Mouse (Mus musculus): ENCODE measurements around the gene Gm17657. TPM values are rescaled to one million over a fixed set of nuclear protein-coding genes. Genes with fewer than 3 reads are reported as not detected.
"Not testable (repeated sequence)": the region's sequence is repeated elsewhere in the genome, so short reads cannot be mapped to it uniquely, and the experiment has no call there.

Gene Gm17657
- polyA plus RNA-seq, 1 experiment from 2014 or later: not detected

DNA sequence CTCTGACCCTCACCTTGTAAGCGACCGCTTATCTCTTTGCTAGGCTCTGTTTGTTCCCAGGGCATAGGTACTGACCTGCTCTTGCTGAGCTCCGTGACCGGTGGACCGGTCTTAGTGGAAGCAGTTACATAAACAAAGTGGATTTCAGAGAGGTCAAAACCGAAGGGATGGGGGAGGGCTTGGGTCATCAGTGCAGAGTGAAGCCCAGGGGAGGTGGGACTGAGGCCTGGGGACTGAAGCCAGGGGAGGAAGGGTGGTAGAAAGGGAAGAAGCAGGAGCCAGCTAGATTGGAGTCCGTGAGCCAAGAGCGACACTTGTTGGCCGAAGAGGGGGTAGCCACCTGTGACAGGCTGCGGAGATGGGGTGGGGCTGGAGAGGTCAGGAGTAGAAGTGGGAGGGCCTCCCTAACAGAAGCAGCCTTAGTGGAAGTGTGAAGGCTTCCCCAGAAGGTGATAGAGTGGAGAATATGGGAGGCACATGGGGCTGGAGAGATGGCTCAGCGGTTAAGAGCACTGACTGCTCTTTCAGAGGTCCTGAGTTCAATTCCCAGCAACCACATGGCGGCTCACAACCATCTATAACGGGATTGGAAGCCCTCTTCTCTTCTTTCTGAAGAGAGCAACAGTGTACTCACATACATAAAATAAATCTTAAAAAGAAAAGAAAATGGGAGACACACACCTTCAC, 36.3 kb downstream of the Gm17657 start:
- Histone ChIP-seq H3K9me3 (no peaks in the 10 kb centered on the region), H3K27ac (no peak overlapping the region), H3K9ac (no peak overlapping the region), H3K4me2 (replicated peaks) (no peak overlapping the region), H3K36me3 (no peaks in the 10 kb centered on the region), H3K27me3 (replicated peaks) (no peaks in the 10 kb centered on the region), H3K4me1 (no peaks in the 10 kb centered on the region), H3K4me3 (no peak overlapping the region)
- no peak for ATAC-seq (ENCODE audit: low FRiP score, low read depth)
- 41% methylated on average over 13 of the region's 13 CpGs for WGBS

GRCm38 (mm10) chr17:29510691-29511090, 38.7 kb downstream of the Gm17657 start:
- H3K4me2 ChIP-seq (replicated peaks): no peak overlapping the region
- H3K4me3 ChIP-seq: no peak overlapping the region
- H3K4me1 ChIP-seq: no peaks in the 10 kb centered on the region
- H3K27ac ChIP-seq: no peak overlapping the region
- no peaks in the 10 kb centered on the region for H3K27me3 ChIP-seq (replicated peaks)
- no peaks in the 10 kb centered on the region for H3K36me3 ChIP-seq
- ATAC-seq (ENCODE audit: low FRiP score, low read depth): no peak
- H3K9me3 ChIP-seq: no peaks in the 10 kb centered on the region
- WGBS: 71% methylated on average over 8 of the region's 8 CpGs
- H3K9ac ChIP-seq: no peak overlapping the region

- ATAC-seq (ENCODE audit: low FRiP score, low read depth): no peak
- H3K4me3 ChIP-seq: no peak overlapping the region
- H3K9ac ChIP-seq: no peak overlapping the region
- 82% methylated on average over 12 of the region's 12 CpGs for WGBS
- H3K27ac ChIP-seq: no peak overlapping the region
- H3K4me2 ChIP-seq (replicated peaks): no peak overlapping the region
- H3K27me3 ChIP-seq (replicated peaks): no peaks in the 10 kb centered on the region
- no peaks in the 10 kb centered on the region for H3K36me3 ChIP-seq
- no peaks in the 10 kb centered on the region for H3K4me1 ChIP-seq
- H3K9me3 ChIP-seq: no peaks in the 10 kb centered on the region
Observed at GRCm38 (mm10) chr17:29508927-29509608, 40.4 kb downstream of the Gm17657 start.

GRCm38 (mm10) chr17:29503700-29504099, 45.7 kb downstream of the Gm17657 start:
- no peaks in the 10 kb centered on the region for H3K4me1 ChIP-seq
- no peak overlapping the region for H3K4me3 ChIP-seq
- H3K9me3 ChIP-seq: no peaks in the 10 kb centered on the region
- H3K36me3 ChIP-seq: no peaks in the 10 kb centered on the region
- H3K4me2 ChIP-seq (replicated peaks): no peak overlapping the region
- H3K27me3 ChIP-seq (replicated peaks): no peaks in the 10 kb centered on the region
- no peak overlapping the region for H3K9ac ChIP-seq
- ATAC-seq (ENCODE audit: low FRiP score, low read depth): no peak
- H3K27ac ChIP-seq: no peak overlapping the region
- 75% methylated on average over 5 of the region's 5 CpGs for WGBS

- Histone ChIP-seq H3K27me3 (replicated peaks) (no peaks in the 10 kb centered on the region), H3K9ac (no peak overlapping the region), H3K9me3 (no peaks in the 10 kb centered on the region), H3K4me3 (no peak overlapping the region), H3K36me3 (no peaks in the 10 kb centered on the region), H3K27ac (no peak overlapping the region), H3K4me1 (no peaks in the 10 kb centered on the region), H3K4me2 (replicated peaks) (peak overlapping the region; percentile 21)
- 28% methylated on average over 32 of the region's 32 CpGs for WGBS
- no peak for ATAC-seq (ENCODE audit: low FRiP score, low read depth)
Observed at GRCm38 (mm10) chr17:29502669-29503665, 46.5 kb downstream of the Gm17657 start.

DNA sequence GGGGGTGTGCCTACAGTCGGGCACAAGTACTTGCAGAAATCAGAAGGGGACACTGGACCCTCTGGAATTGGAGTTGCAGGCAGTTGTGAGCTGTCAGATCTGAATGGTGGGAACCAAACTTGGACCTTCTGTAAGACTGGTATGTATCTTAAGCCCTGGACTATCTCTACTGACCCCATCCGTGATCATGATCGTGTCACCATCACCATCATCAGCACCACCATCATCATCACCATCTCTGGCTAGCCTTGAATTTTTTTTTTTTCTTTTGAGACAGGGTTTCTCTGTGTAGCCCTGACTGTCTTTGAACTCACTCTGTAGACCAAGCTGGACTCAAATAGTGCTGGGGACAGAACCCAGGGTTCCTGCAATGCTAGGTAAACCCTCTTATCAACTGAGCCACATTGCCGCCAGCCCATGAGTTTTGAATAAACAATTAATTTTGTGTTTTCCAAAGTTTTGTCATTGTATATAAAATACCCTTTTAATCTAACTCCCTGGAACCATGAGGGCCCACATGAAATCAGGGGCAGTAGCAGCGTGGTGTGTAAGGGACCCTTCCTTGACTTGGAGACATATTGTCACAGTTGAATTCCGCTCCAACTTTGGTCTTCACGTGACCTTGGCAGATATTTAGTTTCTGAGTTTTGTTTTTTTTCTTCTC, 47.3 kb downstream of the Gm17657 start:
- Histone ChIP-seq H3K36me3 (no peaks in the 10 kb centered on the region), H3K27me3 (replicated peaks) (no peaks in the 10 kb centered on the region), H3K27ac (no peak overlapping the region), H3K9me3 (no peaks in the 10 kb centered on the region), H3K9ac (no peak overlapping the region), H3K4me1 (no peaks in the 10 kb centered on the region), H3K4me2 (replicated peaks) (no peak overlapping the region), H3K4me3 (no peak overlapping the region)
- 87% methylated on average over 7 of the region's 7 CpGs for WGBS
- no peak for ATAC-seq (ENCODE audit: low FRiP score, low read depth)

- WGBS: 79% methylated on average over 17 of the region's 17 CpGs
- no peak for ATAC-seq (ENCODE audit: low FRiP score, low read depth)
Observed at GRCm38 (mm10) chr17:29500802-29501469, 48.5 kb downstream of the Gm17657 start.

DNA sequence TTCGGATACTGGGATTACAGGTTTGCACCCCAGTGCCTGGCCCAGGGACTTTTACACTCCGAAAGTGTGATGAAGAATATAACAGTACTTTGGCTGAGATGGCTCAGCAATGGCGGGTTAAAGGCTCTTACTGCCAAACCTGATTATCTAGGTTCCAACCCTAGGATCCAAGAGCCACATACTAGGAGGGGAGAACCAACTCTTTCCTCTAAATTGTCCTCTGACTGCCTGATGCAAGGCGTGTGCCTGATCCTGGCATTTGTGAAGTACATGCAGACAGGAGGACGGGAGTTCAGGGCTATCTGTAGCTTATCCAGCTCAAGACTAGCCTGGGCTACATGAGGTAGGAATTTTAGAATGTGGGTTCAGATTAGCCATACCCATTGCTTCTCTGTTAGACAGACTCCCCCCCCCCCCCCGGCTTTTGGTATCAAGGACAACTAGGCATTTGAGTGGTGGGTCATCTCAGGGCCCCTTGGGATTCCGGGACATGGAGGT, 49.1 kb downstream of the Gm17657 start:
- H3K4me2 ChIP-seq (replicated peaks): no peak overlapping the region
- ATAC-seq (ENCODE audit: low FRiP score, low read depth): no peak
- H3K4me1 ChIP-seq: no peaks in the 10 kb centered on the region
- no peaks in the 10 kb centered on the region for H3K9me3 ChIP-seq
- H3K36me3 ChIP-seq: no peaks in the 10 kb centered on the region
- H3K4me3 ChIP-seq: no peak overlapping the region; the same call in 1 of the 2 replicates
- H3K27me3 ChIP-seq (replicated peaks): no peaks in the 10 kb centered on the region
- H3K9ac ChIP-seq: no peak overlapping the region
- no peak overlapping the region for H3K27ac ChIP-seq
- 84% methylated on average over 7 of the region's 7 CpGs for WGBS

More at GRCm38 (mm10) chr17:29500802-29501469, 48.5 kb downstream of the Gm17657 start:
- Histone ChIP-seq H3K36me3 (no peaks in the 10 kb centered on the region), H3K4me3 (no peak overlapping the region; the same call in 1 of the 2 replicates), H3K4me1 (no peaks in the 10 kb centered on the region), H3K27ac (no peak overlapping the region), H3K27me3 (replicated peaks) (no peaks in the 10 kb centered on the region), H3K9me3 (no peaks in the 10 kb centered on the region), H3K4me2 (replicated peaks) (no peak overlapping the region), H3K9ac (no peak overlapping the region)

DNA sequence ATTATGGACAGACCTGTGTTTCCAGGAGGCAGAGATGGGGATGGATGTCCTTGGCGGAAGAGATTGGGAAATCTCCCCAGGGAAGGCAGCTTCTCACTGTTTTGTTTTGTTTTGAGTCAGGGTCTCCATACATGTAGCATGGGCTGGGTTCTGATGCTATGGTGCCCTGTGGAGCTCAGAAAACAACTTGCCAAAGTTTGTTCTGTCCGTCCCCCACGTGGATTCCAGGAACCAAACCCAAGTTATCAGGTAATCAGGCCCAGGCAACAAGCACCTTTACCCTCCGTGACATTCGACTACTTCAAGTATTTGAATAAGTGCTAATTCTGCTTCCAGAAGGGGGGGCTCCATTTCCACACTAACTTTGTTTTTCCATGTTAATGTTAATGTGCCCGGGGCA, 49.9 kb downstream of the Gm17657 start:
- Histone ChIP-seq H3K27me3 (replicated peaks) (no peaks in the 10 kb centered on the region), H3K4me1 (no peaks in the 10 kb centered on the region), H3K36me3 (peaks cover 4% of the 10 kb centered on the region), H3K4me3 (no peak overlapping the region), H3K9me3 (no peaks in the 10 kb centered on the region), H3K4me2 (replicated peaks) (no peak overlapping the region), H3K9ac (no peak overlapping the region), H3K27ac (no peak overlapping the region)
- no peak for ATAC-seq (ENCODE audit: low FRiP score, low read depth)
- 76% methylated on average over 6 of the region's 6 CpGs for WGBS

- not testable (repeated sequence) for H3K4me3 ChIP-seq; H3K9ac ChIP-seq; H3K27me3 ChIP-seq (replicated peaks); H3K36me3 ChIP-seq; H3K4me1 ChIP-seq; H3K4me2 ChIP-seq (replicated peaks); ATAC-seq (ENCODE audit: low FRiP score, low read depth); H3K9me3 ChIP-seq; H3K27ac ChIP-seq
- 91% methylated on average over 2 of the region's 2 CpGs for WGBS
Observed at GRCm38 (mm10) chr17:29498952-29499351, 50.5 kb downstream of the Gm17657 start.

DNA sequence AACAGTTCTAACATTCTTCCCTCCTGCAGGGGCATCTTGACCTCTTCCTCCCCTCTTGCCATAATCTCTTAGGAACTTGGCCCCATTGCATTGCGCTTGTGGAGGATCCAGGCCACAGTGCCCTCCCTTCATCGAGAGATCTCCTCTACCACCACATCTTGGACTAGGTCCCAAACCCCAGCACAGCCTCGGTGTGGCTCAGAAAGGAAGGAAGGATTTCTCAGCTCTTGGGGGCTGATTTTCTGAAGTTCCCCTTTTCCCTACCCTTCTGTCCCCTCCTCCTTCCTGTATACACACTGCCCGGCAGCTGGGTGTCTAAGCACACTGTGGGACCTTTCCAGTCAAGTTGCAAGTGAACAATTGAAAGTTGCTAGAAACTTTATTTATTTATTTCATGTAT, 51.4 kb downstream of the Gm17657 start:
- Histone ChIP-seq H3K27ac (no peak overlapping the region), H3K4me1 (peaks cover 6% of the 10 kb centered on the region), H3K36me3 (peaks cover 16% of the 10 kb centered on the region), H3K9ac (no peak overlapping the region), H3K27me3 (replicated peaks) (no peaks in the 10 kb centered on the region), H3K9me3 (no peaks in the 10 kb centered on the region), H3K4me2 (replicated peaks) (no peak overlapping the region), H3K4me3 (no peak overlapping the region)
- 65% methylated on average over 4 of the region's 4 CpGs for WGBS
- ATAC-seq (ENCODE audit: low FRiP score, low read depth): no peak
